Mouse (Mus musculus) myocyte (in vitro differentiated cells): ENCODE results near the gene Mfsd4a. TPM values are rescaled to one million over a fixed set of nuclear protein-coding genes. Genes with fewer than 3 reads are reported as not detected.

ENCODE experiments used
- H3K27me3 ChIP-seq: one replicate; pipeline ENCODE4 v1.6.1; 2011; ENCODE audit not compliant: control insufficient read depth, insufficient read depth, insufficient read length
- H3K36me3 ChIP-seq: one replicate; pipeline ENCODE4 v1.6.1; 2011; ENCODE audit not compliant: control insufficient read depth, insufficient read depth
- H3K4me2 ChIP-seq: one replicate; pipeline ENCODE4 v1.6.1; 2011; ENCODE audit warnings: low read depth, control low read depth
- H3K4me3 ChIP-seq: one replicate; pipeline ENCODE4 v1.5.1; 2011; ENCODE audit warnings: mild to moderate bottlenecking, control low read depth, moderate library complexity
- H3K79me2 ChIP-seq: one replicate; pipeline ENCODE4 v1.6.1; 2011; ENCODE audit not compliant: control insufficient read depth, insufficient read depth
- H3ac ChIP-seq: one replicate; pipeline ENCODE4 v1.6.1; 2011; ENCODE audit not compliant: control insufficient read depth, insufficient read length
- CEBPB ChIP-seq: IDR thresholded peaks from 2 replicates; pipeline ENCODE4 v1.6.1; 2011; ENCODE audit warnings: mild to moderate bottlenecking, moderate library complexity; ENCODE audit not compliant: poor library complexity, insufficient read depth, severe bottlenecking
- E2F4 ChIP-seq: IDR thresholded peaks from one replicate; pipeline ENCODE4 v1.6.1; 2011; ENCODE audit warnings: mild to moderate bottlenecking, control low read depth, moderate library complexity; ENCODE audit not compliant: insufficient read depth
- MAX ChIP-seq: IDR thresholded peaks from one replicate; pipeline ENCODE4 v1.6.1; 2011; ENCODE audit warnings: low read depth, mild to moderate bottlenecking, control low read depth
- MYOD1 ChIP-seq, 3 experiments: IDR thresholded peaks; one replicate each; pipeline ENCODE4 v1.6.1; 2011; ENCODE audit warnings: control low read depth in 2 of 3, low read depth in 2 of 3, mild to moderate bottlenecking in 2 of 3, moderate library complexity in 1 of 3; ENCODE audit not compliant: insufficient read length in 2 of 3, control insufficient read depth in 1 of 3
- MYOG ChIP-seq, 3 experiments: IDR thresholded peaks; one replicate each; pipeline ENCODE4 v1.6.1; 2011; ENCODE audit warnings: control low read depth in 2 of 3, low read depth in 2 of 3, mild to moderate bottlenecking in 2 of 3; ENCODE audit not compliant: insufficient read length in 2 of 3, control insufficient read depth in 1 of 3, insufficient read depth in 1 of 3
- POLR2A ChIP-seq: IDR thresholded peaks from one replicate; pipeline ENCODE4 v1.6.1; 2011; ENCODE audit warnings: low read depth, mild to moderate bottlenecking, control low read depth, moderate library complexity; ENCODE audit not compliant: insufficient read length
- POLR2AphosphoS2 ChIP-seq: IDR thresholded peaks from one replicate; pipeline ENCODE4 v1.6.1; 2011; ENCODE audit warnings: low read depth, control low read depth; ENCODE audit not compliant: insufficient read length
- REST ChIP-seq: IDR thresholded peaks from one replicate; pipeline ENCODE4 v1.6.1; 2011; ENCODE audit warnings: mild to moderate bottlenecking, control low read depth, moderate library complexity; ENCODE audit not compliant: insufficient read depth, insufficient read length
- SRF ChIP-seq: IDR thresholded peaks from one replicate; pipeline ENCODE4 v1.6.1; 2011; ENCODE audit warnings: low read depth; ENCODE audit not compliant: control insufficient read depth, insufficient read length
- TCF12 ChIP-seq: IDR thresholded peaks from one replicate; pipeline ENCODE4 v1.6.1; 2011; ENCODE audit warnings: mild to moderate bottlenecking, control low read depth; ENCODE audit not compliant: poor library complexity, insufficient read depth, severe bottlenecking
- TCF3 ChIP-seq: IDR thresholded peaks from one replicate; pipeline ENCODE4 v1.6.1; 2011; ENCODE audit warnings: low read depth, control low read depth; ENCODE audit not compliant: insufficient read length
- USF1 ChIP-seq: IDR thresholded peaks from one replicate; pipeline ENCODE4 v1.6.1; 2011; ENCODE audit warnings: low read depth, mild to moderate bottlenecking, control low read depth, moderate library complexity
- polyA plus RNA-seq: library from polyadenylated mRNA; unstranded; fragments of >200 nt; fragmentation: generic; extraction: Trizol; gene quantifications from one replicate; pipeline ENCODE4 v1.2.1, GENCODE M21; 2012; ENCODE audit warnings: missing spikeins

Mfsd4a gene
- polyA plus RNA-seq, 1 experiment: 9.6 TPM

DNA sequence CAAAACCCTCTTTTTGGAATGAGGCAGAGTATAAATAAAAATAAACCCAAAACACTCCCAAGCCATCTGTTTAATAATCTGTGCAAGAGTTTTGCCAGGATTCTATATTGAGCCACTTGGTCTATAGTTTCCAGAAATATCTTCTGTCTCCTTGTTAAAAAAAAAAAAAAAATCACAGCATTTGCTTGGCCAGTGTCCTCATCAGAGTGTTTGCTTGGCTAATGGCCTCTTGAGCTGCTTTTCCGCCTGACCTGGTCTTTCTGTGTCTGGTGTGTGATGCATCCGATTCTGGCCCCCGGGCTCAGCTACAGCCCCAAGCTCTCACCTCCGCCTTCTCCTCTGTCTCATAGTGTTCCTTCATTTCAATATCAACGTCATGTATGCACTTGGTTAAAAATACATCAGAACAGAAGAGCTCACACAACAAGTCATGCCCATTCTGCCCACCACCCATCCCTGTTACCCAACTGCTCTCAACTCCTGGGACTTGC is 20.4 kb upstream of the Mfsd4a start:
- Histone ChIP-seq H3K79me2 (no peaks in the 10 kb centered on the region), H3ac (no peak overlapping the region), H3K4me3 (no peak overlapping the region), H3K4me2 (no peak overlapping the region), H3K27me3 (no peaks in the 10 kb centered on the region), H3K36me3 (no peaks in the 10 kb centered on the region)
- TF ChIP-seq SRF: no peak
- no peak for TF ChIP-seq MAX
- no peak for TF ChIP-seq REST
- TF ChIP-seq E2F4: no peak
- no peak for TF ChIP-seq MYOG (IDR thresholded peaks at IDR 0.05; ENCODE audit: control insufficient read depth in 1 of 3, insufficient read depth in 1 of 3, insufficient read length in 2 of 3, low read depth in 2 of 3)
- TF ChIP-seq POLR2AphosphoS2: no peak
- TF ChIP-seq TCF12: no peak
- TF ChIP-seq TCF3: no peak
- TF ChIP-seq POLR2A: no peak
- TF ChIP-seq MYOD1 (IDR thresholded peaks at IDR 0.05; ENCODE audit: control insufficient read depth in 1 of 3, insufficient read length in 2 of 3, low read depth in 2 of 3): no peak
- no peak for TF ChIP-seq CEBPB
- no peak for TF ChIP-seq USF1

DNA sequence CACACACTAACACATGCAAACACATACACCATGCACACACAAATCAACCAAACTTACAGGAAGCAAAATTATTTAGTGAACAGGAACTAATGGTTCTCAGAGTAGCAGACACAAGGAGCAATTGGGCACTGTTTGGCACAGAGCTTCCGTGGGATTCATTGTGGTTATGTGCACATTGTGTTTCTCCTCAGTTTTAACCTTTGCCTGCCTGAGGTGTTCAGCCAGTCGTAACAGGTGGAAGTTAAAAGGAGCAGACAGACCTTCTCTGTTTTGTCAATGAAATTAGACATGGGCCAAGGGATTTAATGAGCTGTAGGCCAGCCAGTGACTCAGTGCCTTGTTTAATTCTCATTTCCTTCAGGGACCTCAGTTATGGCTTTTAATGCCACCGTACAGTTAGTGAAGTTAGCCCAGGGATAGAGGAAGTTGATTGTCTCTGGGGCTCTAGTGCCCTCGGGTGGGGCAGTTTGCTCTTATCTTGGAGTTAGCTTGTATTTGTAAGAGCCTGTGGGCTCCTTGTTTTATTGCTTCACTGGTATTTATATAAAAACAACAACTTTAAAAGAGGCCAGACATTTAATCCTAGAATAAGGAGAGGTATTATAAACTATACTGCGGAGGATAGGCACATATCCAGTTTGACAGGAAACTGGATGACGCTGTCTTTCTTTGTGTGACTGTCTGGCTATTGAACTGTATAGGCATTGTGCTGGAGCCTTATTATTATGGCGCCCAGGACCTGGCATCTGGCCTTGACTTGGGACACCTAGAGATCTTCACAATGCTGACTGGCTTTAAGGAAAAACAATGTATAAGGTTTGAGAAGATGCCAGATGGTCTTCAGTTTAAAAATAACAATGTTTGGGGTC is 17.6 kb upstream of the Mfsd4a start:
- Histone ChIP-seq H3K4me3 (no peak overlapping the region), H3K79me2 (no peaks in the 10 kb centered on the region), H3ac (no peak overlapping the region), H3K27me3 (no peaks in the 10 kb centered on the region), H3K36me3 (no peaks in the 10 kb centered on the region), H3K4me2 (no peak overlapping the region)
- TF ChIP-seq SRF: no peak
- TF ChIP-seq TCF3: no peak
- no peak for TF ChIP-seq CEBPB
- TF ChIP-seq POLR2AphosphoS2: no peak
- TF ChIP-seq MYOD1 (IDR thresholded peaks at IDR 0.05; ENCODE audit: control insufficient read depth in 1 of 3, insufficient read length in 2 of 3, low read depth in 2 of 3): no peak
- TF ChIP-seq MAX: no peak
- TF ChIP-seq E2F4: no peak
- no peak for TF ChIP-seq REST
- TF ChIP-seq TCF12: no peak
- TF ChIP-seq USF1: no peak
- no peak for TF ChIP-seq MYOG (IDR thresholded peaks at IDR 0.05; ENCODE audit: control insufficient read depth in 1 of 3, insufficient read depth in 1 of 3, insufficient read length in 2 of 3, low read depth in 2 of 3)
- no peak for TF ChIP-seq POLR2A

DNA sequence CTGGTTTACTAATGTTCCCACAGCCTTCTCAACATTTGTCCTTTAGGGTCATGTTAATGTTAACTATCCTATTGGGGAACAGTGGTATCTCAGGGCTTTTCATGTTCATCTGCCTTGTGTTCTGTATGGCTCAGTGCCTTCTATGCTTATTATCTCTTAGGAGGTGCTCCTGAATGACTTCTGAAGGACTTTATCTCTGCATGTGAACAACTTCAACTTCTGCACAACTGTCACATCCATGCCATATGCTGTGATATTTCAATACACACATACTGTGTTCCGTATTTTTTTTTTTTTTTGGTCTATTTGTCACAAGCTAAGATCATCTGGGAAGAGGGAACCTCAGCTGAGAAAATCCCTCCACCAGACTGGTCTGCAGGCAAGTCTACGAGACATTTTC is 10.6 kb upstream of the Mfsd4a start:
- peaks cover 17% of the 10 kb centered on the region for H3K27me3 ChIP-seq
- no peak overlapping the region for H3ac ChIP-seq
- TF ChIP-seq CEBPB (no peak), E2F4 (no peak), POLR2A (no peak), MYOG (IDR thresholded peaks at IDR 0.05; ENCODE audit: control insufficient read depth in 1 of 3, insufficient read depth in 1 of 3, insufficient read length in 2 of 3, low read depth in 2 of 3) (no peak), TCF12 (no peak), SRF (no peak), MYOD1 (IDR thresholded peaks at IDR 0.05; ENCODE audit: control insufficient read depth in 1 of 3, insufficient read length in 2 of 3, low read depth in 2 of 3) (no peak), MAX (no peak), POLR2AphosphoS2 (no peak), REST (no peak), USF1 (no peak), TCF3 (no peak)
- H3K79me2 ChIP-seq: no peaks in the 10 kb centered on the region
- no peak overlapping the region for H3K4me3 ChIP-seq
- H3K36me3 ChIP-seq: no peaks in the 10 kb centered on the region
- H3K4me2 ChIP-seq: no peak overlapping the region

DNA sequence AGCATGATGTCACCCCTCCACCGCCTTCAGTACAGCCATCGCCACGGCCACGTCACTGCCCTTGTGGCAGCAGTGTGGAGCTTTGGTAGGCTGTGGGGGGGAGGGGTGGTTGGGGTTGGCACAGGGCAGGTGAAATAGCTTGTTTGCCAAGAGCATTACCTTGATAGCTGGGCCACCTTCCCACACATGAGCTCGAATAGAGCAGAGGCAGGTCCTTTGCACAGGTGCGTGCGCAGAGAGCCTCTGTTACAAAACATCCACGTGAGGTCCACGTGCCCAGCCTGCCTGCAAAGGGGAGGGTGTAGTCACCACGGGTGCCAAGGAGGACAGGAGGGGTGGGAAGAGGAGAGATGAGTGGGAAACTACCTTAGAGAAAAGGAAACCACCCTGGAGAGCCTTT is 7.7 kb upstream of the Mfsd4a start:
- H3K4me3 ChIP-seq: no peak overlapping the region
- no peak overlapping the region for H3K4me2 ChIP-seq
- no peaks in the 10 kb centered on the region for H3K79me2 ChIP-seq
- TF ChIP-seq POLR2AphosphoS2 (no peak), POLR2A (no peak), MYOG (IDR thresholded peaks at IDR 0.05; ENCODE audit: control insufficient read depth in 1 of 3, insufficient read depth in 1 of 3, insufficient read length in 2 of 3, low read depth in 2 of 3) (no peak), MYOD1 (IDR thresholded peaks at IDR 0.05; ENCODE audit: control insufficient read depth in 1 of 3, insufficient read length in 2 of 3, low read depth in 2 of 3) (no peak), USF1 (no peak), E2F4 (no peak), SRF (no peak), TCF12 (no peak), TCF3 (no peak), CEBPB (no peak), MAX (no peak), REST (no peak)
- no peak overlapping the region for H3ac ChIP-seq
- H3K36me3 ChIP-seq: no peaks in the 10 kb centered on the region
- peaks cover 17% of the 10 kb centered on the region for H3K27me3 ChIP-seq
